Mouse (Mus musculus): ENCODE results near the gene Eps15l1.

DNA sequence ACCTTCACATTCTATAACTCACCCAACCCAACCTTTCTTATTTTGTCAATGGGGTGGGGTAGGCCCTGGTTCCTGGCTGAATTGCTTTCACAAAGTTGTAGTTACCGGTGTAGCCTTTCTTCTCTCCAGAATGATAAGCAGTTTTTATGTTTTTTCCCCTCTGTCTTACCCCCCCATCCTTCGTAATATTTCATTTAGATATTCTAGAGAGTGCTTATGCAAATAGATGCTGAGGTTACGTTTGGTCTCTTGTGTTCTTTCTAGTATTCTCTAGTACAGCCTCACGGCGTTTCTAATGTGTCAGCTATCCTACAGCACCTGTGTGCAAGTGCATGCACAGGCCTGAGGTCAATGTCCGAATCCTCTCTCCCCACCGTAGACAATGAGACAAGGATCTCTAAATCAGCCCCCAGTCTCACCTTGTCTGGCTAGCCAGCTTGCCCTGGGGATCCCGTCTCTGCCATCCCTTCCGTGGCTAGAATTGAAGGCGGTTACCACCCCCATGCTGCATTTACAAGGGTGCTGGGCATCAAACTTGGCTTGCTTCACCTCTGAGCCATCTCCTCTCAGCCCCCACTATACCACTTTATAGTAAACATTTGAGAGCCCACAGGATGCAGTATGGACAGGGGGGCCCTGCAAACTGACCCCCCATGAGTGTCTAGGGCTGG is 97.1 kb downstream of the Eps15l1 start:
- TF ChIP-seq POLR2A (IDR thresholded peaks at IDR 0.05; ENCODE audit: extremely low read depth, insufficient read depth, low read length) (no peak), CTCF (IDR thresholded peaks at IDR 0.05; ENCODE audit: low read depth, low read length) (no peak)
